Mouse (Mus musculus) T-cell, adult 66 days (primary cell): ENCODE measurements around the gene Il1r2. TPM values are rescaled to one million over a fixed set of nuclear protein-coding genes. Genes with fewer than 3 reads are reported as not detected.

ENCODE experiments used
- total RNA-seq, 2 experiments: library from RNA; stranded (reverse); gene quantifications; 3 replicates in 1 of 2; 4 replicates in 1 of 2; pipeline ENCODE4 v1.2.4; 2023

Gene Il1r2
- 1 to 10 TPM in 1 of 2 experiments, under 1 TPM in 1; 0.80 to 1.5 TPM for total RNA-seq

DNA sequence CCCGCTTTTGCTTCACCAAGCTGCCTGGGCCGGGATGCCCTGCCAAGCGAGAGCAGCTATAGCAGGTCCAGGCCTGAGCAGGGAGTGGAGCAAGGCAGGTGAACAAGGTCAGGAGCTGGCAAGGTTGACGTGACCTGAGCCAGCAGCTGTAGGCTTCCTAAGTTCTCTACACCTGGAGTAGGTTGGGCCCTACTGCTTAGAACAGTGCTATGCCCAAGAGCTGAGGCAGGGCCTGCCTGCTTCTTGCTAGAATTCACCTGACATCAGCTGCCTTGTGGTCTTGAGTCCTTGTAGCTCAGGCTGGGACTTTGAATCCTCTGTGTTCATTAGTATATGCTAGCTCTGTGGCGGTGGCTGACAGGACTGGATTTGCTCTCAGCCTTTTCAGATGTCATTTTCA, at the start of gene Il1r2:
TSS of gene Il1r2 (plus strand) at position 301 of the 400 bp plus-strand sequence.

Other genes with a start within 250 kb of the Il1r2 start
- gene Map4k4, start 173.2 kb upstream of the Il1r2 start, total RNA-seq: 100 to 1,000 TPM; 273 to 329 TPM
- gene Il1r1, start 151.0 kb downstream of the Il1r2 start, total RNA-seq: under 1 TPM; 0.17 to 0.27 TPM